Mouse (Mus musculus) embryonic fibroblast, embryonic 13.5 days (primary cell): ENCODE results near the gene Arhgap20. TPM values are rescaled to one million over a fixed set of nuclear protein-coding genes. Genes with fewer than 3 reads are reported as not detected.

Source experiments
- H3K27ac ChIP-seq: 2 replicates; pipeline ENCODE4 v1.5.1; 2012; ENCODE audit warnings: low read length, control low read depth, inconsistent platforms; ENCODE audit not compliant: insufficient read depth
- H3K4me1 ChIP-seq: 2 replicates; pipeline ENCODE4 v1.6.1; 2011; ENCODE audit warnings: low read length; ENCODE audit not compliant: control insufficient read depth, insufficient read depth
- H3K4me3 ChIP-seq: 2 replicates; pipeline ENCODE4 v1.5.1; 2011; ENCODE audit warnings: mild to moderate bottlenecking, control low read depth, low read length; ENCODE audit not compliant: insufficient read depth
- CTCF ChIP-seq: IDR thresholded peaks from 2 replicates; pipeline ENCODE4 v1.5.1; 2011; ENCODE audit warnings: mild to moderate bottlenecking, control low read depth, low read length, moderate library complexity, borderline replicate concordance; ENCODE audit not compliant: insufficient read depth
- POLR2A ChIP-seq: IDR thresholded peaks from 2 replicates; pipeline ENCODE4 v1.6.1; 2011; ENCODE audit warnings: low read depth, mild to moderate bottlenecking, control low read depth, low read length, moderate library complexity
- polyA plus RNA-seq: library from polyadenylated mRNA; stranded (reverse); fragments of >200 nt; gene quantifications from 2 replicates; pipeline ENCODE4 v1.2.4, GENCODE M21; 2011; ENCODE audit warnings: low read depth; ENCODE audit not compliant: missing spikeins, insufficient read length

The Arhgap20 gene
- polyA plus RNA-seq, 1 experiment, result 15.6 TPM

DNA sequence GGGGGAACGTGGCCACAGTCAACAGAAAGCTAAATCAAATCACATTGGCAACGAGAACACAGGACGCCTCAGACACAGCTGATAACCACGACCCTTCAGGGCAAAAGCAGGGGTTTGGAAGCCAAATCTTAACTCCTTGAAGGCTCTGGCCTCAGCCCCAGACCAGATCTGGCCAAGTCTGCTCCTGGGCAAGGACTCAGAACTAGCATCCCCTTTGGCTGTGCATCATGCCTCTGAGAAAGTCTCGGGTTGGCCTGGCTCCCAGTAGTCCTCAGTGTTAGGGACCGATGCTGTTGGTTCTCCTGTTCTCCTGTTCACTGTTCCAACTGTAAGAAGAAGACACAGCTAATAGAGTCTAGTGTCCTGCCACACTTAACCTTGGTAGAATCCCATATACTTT, 30.1 kb downstream of the Arhgap20 start:
- TF ChIP-seq POLR2A (no peak), CTCF (no peak)
- Histone ChIP-seq H3K4me3 (no peak overlapping the region), H3K27ac (no peak overlapping the region), H3K4me1 (no peaks in the 10 kb centered on the region)

DNA sequence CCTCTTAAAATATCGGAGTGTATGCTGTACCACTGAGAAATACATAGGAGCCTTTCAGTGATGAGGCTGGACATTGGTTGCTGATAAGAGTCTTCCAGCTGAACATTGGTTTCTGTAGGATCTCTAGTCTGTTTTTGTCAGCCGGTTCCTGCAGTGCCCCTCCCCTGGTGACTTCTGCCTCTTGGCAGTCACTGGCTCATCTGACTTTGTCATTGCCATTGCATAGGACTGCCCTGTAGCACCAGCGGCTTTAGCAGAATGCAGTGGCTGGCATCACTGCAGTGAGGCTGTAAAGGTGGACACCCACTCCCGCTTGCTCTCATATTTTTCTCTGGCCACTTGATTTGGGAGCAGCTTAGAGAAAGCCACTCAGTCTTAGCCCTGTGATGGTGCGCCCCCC, 33.1 kb downstream of the Arhgap20 start:
- no peak overlapping the region for H3K27ac ChIP-seq
- TF ChIP-seq POLR2A (no peak), CTCF (no peak)
- no peaks in the 10 kb centered on the region for H3K4me1 ChIP-seq
- no peak overlapping the region for H3K4me3 ChIP-seq

DNA sequence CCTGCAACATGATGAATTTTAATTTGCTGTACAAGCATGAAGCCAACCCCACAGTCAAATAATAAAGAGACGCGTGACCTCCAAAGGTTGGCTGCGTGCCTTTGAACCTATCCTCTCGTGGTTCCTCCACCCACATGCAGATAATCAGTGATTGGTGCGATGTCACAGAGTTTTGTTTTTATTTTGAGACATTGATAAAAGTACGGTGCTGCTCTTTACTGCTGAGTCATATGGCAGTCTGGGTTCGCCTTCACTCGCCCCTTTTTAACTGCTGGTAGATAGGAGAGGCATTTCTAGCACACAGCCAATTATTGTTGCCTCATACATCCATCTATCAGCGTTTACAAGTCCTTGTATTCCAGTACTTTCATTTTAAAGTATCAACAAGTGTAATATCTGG, 34.0 kb downstream of the Arhgap20 start:
- Histone ChIP-seq H3K4me1 (no peaks in the 10 kb centered on the region), H3K27ac (no peak overlapping the region), H3K4me3 (no peak overlapping the region)
- no peak for TF ChIP-seq POLR2A
- no peak for TF ChIP-seq CTCF

- H3K27ac ChIP-seq, result no peak overlapping the region
- no peak overlapping the region for H3K4me3 ChIP-seq
- H3K4me1 ChIP-seq, result peaks cover 2% of the 10 kb centered on the region; the same call in 1 of the 2 replicates
- no peak for TF ChIP-seq CTCF
- TF ChIP-seq POLR2A, result no peak
Observed at GRCm38 (mm10) chr9:51807272-51807671, 42.1 kb downstream of the Arhgap20 start.

GRCm38 (mm10) chr9:51812931-51813330, 47.8 kb downstream of the Arhgap20 start:
- no peak for TF ChIP-seq CTCF
- TF ChIP-seq POLR2A, result no peak
- Histone ChIP-seq H3K4me1 (peaks cover 6% of the 10 kb centered on the region; the same call in 1 of the 2 replicates), H3K4me3 (no peak overlapping the region), H3K27ac (no peak overlapping the region)

DNA sequence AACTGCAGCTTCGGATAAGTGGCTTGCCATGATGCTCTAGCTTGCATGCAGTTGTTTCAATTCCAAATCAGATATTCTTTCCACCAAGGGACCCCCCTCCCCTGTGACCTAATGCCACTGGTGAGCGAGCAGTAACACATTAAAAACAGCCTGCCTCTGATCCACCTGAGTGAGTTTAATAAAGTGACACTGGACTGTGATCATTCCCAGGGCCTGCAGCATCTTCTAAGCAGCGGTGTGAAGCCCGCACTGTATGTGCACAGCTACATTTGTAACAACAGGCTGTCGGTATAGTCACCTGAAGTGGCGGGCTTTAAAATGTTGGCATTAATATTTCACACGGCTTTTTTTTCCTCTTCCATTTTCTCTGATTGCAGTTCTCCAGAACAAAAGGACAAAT, 59.4 kb downstream of the Arhgap20 start:
- H3K27ac ChIP-seq, result no peak overlapping the region
- TF ChIP-seq CTCF (no peak), POLR2A (no peak)

DNA sequence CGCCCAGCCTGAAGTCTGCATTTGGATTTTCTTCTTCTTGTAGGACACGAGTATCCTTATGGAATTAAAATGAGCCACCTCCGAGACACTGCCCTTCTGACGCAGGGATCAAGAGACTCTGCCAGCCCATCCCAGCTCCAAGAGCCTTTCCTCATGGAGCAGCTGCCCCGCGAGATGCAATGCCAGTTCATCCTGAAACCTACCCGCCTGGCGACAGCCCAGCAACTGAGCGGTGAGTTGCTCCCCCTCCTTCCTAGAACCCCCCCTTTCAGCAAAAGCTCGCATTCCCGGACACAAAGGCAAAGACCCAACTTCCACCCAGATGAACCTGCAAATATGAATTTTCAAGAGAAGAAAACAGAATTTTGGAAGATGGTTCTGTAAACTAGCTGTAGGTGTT, 66.5 kb downstream of the Arhgap20 start:
- TF ChIP-seq POLR2A (no peak), CTCF (no peak)
- Histone ChIP-seq H3K27ac (no peak overlapping the region), H3K4me1 (no peaks in the 10 kb centered on the region), H3K4me3 (no peak overlapping the region)

More for the DNA sequence above, 59.4 kb downstream of the Arhgap20 start:
- no peak overlapping the region for H3K4me3 ChIP-seq
- H3K4me1 ChIP-seq, result no peaks in the 10 kb centered on the region

DNA sequence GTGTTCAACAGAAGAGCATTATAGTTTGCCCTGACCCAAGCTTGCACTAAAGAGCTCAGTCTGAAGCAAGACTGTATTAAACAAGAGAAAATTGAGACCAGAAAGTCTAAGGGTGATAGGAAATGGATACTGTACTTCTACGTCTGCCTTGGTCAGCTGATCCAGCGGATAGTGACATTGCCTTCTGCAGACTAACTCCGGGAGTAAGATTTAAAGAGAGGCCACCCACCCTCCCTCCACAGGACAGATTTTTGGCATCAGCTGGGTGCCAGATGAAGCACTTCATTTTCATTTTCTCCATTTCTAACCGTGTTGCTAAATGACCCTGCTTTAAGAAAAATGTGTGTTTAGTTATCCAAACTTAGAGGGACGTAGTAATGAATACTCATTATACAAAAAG, 67.2 kb downstream of the Arhgap20 start:
- Histone ChIP-seq H3K4me3 (no peak overlapping the region), H3K4me1 (no peaks in the 10 kb centered on the region), H3K27ac (no peak overlapping the region)
- TF ChIP-seq POLR2A, result no peak
- no peak for TF ChIP-seq CTCF

GRCm38 (mm10) chr9:51837716-51838115, 72.6 kb downstream of the Arhgap20 start:
- H3K4me1 ChIP-seq, result no peaks in the 10 kb centered on the region
- TF ChIP-seq POLR2A, result no peak
- no peak for TF ChIP-seq CTCF
- H3K27ac ChIP-seq, result no peak overlapping the region
- H3K4me3 ChIP-seq, result no peak overlapping the region

GRCm38 (mm10) chr9:51843216-51843615, 78.1 kb downstream of the Arhgap20 start:
- no peak overlapping the region for H3K4me3 ChIP-seq
- no peaks in the 10 kb centered on the region for H3K4me1 ChIP-seq
- TF ChIP-seq POLR2A (no peak), CTCF (no peak)
- no peak overlapping the region for H3K27ac ChIP-seq

DNA sequence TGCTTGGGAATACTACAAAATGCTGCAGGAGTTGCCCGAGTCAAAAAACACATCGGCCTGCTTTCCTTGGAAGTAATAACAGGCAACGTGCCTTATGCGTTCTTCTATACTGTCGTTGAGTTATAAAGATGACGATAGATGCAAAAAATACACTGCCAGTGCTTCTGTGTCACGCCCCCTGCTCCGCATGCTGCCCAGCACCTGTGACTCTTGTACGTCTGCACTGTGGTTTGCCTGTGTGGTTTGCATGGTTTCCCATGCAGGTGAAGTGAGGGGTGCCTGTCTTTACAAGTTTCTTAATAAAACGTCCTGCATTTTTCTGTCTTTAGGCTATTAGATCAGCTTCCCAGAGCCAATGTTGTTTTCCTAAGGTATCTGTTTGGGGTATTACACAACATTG, 80.7 kb downstream of the Arhgap20 start:
- no peak for TF ChIP-seq POLR2A
- no peak for TF ChIP-seq CTCF
- Histone ChIP-seq H3K4me3 (no peak overlapping the region), H3K4me1 (no peaks in the 10 kb centered on the region), H3K27ac (no peak overlapping the region)
